Mouse (Mus musculus): ENCODE data around the gene Nomo1. TPM values are rescaled to one million over a fixed set of nuclear protein-coding genes. Genes with fewer than 3 reads are reported as not detected.

Gene Nomo1
- polyA plus RNA-seq, 1 experiment from 2014 or later, result 46.7 TPM

DNA sequence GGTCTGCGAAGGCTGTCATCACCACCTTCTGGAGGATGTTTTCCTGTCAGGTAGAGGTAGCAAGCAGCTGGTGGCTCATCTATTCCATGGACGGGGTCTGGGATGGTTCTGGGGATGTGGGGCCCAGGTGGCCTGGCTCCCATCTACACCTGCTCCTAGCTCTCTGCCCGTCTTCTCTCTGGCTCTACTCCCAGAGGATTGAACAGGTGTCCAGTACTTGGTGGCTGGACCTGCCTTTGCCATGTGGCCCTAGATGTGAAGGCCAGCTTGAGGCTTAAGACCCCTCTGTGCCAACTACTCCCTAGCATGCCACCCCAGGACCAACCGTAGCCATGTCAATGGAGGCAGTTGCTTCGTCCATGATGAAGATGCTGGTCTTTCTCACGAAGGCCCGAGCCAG is 72.0 kb downstream of the Nomo1 start:
- Histone ChIP-seq H3K36me3 (replicated peaks) (no peaks in the 10 kb centered on the region), H3K27me3 (replicated peaks) (no peaks in the 10 kb centered on the region), H3K27ac (no peak overlapping the region), H3K9ac (no peak overlapping the region), H3K9me3 (no peaks in the 10 kb centered on the region), H3K4me1 (0 out of 2 replicates have a peak, but pooled peaks cover 2% of the 10 kb centered on the region), H3K4me2 (no peak overlapping the region), H3K4me3 (no peak overlapping the region)
- ATAC-seq (replicated peaks), result no peak
- WGBS, result 96% methylated on average over 7 of the region's 7 CpGs

DNA sequence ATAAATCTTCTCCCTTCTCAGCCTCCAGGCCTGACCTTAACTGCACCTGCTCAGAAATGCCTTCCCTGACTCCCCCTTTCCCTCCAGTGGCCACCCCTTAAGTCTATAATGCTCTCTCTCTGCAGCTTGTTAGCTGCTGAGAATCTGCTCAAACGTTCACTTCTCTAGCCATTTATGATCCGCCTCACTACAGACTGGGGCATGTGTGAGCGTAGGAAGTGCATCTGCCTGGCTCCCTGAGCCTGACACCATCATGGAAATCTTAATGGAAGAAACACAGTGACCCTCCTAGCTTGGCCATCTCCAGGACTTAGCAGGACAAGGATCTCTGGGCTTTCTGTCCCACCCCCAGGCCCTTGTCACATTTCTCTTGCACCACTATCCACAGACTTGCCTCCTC is 76.6 kb downstream of the Nomo1 start:
- Histone ChIP-seq H3K4me1 (peaks cover 10% of the 10 kb centered on the region), H3K4me2 (no peak overlapping the region), H3K9ac (no peak overlapping the region), H3K27me3 (replicated peaks) (no peaks in the 10 kb centered on the region), H3K9me3 (no peaks in the 10 kb centered on the region), H3K4me3 (no peak overlapping the region), H3K27ac (no peak overlapping the region), H3K36me3 (replicated peaks) (no peaks in the 10 kb centered on the region)
- WGBS, result 72% methylated on average over 3 of the region's 3 CpGs
- no peak for ATAC-seq (replicated peaks)

DNA sequence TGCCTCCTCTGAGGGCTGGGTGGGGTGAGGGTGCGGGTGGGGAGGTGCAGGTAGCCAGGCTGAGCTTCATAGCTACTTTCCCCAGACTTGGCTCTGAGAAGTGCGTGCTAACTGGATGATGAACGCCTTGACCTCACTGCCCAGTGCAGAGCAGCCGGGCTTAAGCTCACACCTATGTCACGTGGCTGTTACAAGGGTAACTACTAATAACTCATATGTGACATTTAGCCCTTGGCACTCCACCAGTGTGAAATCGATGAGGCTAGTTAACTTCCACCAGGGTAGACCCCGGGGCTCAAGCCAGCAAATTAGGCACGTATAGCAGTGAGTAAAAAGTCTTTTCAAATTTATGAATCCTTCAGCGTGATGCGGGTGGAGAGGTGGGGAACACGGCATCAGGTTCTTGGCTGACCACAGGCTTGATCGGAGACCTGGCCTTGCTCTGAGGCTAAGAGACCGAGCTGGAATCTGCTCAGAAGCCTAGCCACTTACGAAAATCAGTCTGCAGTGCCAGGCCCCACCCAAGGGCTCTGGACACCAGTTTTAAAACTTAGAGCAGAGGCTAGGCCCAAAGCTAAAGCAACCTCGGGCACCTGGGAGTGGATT is 77.8 kb downstream of the Nomo1 start:
- Histone ChIP-seq H3K4me2 (no peak overlapping the region), H3K4me1 (peaks cover 10% of the 10 kb centered on the region), H3K27ac (no peak overlapping the region), H3K9me3 (no peaks in the 10 kb centered on the region), H3K4me3 (no peak overlapping the region), H3K36me3 (replicated peaks) (no peaks in the 10 kb centered on the region), H3K27me3 (replicated peaks) (no peaks in the 10 kb centered on the region), H3K9ac (no peak overlapping the region)
- WGBS, result 86% methylated on average over 15 of the region's 15 CpGs
- no peak for ATAC-seq (replicated peaks)

DNA sequence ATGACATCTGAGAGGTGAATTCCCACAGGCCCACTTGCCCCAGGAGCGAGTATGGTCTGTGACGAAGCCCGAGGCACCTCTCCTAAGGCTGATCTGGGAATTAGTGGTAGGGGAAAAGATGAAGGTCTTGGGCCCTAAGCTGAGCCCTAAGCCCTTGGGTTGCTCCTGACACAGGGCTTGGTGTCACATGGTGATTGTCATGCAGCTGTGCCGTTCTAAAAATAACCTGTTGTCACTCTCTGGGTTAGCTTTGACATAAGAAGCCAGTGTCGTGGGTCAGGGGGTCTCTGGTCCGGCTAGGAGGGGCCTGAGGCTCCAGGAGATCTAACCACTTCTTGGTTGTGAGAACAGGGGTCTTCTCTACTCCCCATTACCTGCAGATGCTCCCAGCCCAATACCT is 78.4 kb downstream of the Nomo1 start:
- no peak overlapping the region for H3K27ac ChIP-seq
- ATAC-seq (replicated peaks), result no peak
- no peak overlapping the region for H3K4me2 ChIP-seq
- no peaks in the 10 kb centered on the region for H3K27me3 ChIP-seq (replicated peaks)
- peaks cover 10% of the 10 kb centered on the region for H3K4me1 ChIP-seq
- H3K36me3 ChIP-seq (replicated peaks), result no peaks in the 10 kb centered on the region
- WGBS, result 76% methylated on average over 6 of the region's 6 CpGs
- no peak overlapping the region for H3K9ac ChIP-seq
- no peak overlapping the region for H3K4me3 ChIP-seq
- no peaks in the 10 kb centered on the region for H3K9me3 ChIP-seq

DNA sequence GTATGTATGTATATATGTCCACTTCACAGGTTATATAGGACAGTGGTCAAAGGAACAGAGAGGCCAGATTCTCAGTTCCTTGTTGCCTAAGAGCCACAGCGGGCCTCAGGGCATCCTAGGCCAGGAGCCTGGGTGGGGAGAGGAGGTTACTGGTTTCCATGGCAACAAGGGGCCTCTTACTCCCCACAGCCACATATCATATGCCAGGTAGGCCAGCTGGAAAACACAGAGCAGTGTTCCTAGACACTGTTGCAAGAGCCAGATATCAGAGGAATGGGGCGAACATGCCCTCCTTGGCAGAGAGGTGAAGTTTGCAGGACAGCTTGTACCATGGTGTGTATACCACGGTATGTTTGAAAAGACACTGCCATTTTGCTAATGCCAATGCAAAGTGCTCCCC is 79.9 kb downstream of the Nomo1 start:
- no peak overlapping the region for H3K4me3 ChIP-seq
- no peak overlapping the region for H3K4me2 ChIP-seq
- H3K9ac ChIP-seq, result no peak overlapping the region; the same call in 1 of the 2 replicates
- peaks cover 10% of the 10 kb centered on the region for H3K4me1 ChIP-seq
- ATAC-seq (replicated peaks), result no peak
- no peak overlapping the region for H3K27ac ChIP-seq
- no peaks in the 10 kb centered on the region for H3K9me3 ChIP-seq
- no peaks in the 10 kb centered on the region for H3K27me3 ChIP-seq (replicated peaks)
- H3K36me3 ChIP-seq (replicated peaks), result no peaks in the 10 kb centered on the region
- WGBS, result 56% methylated on average over 3 of the region's 3 CpGs

DNA sequence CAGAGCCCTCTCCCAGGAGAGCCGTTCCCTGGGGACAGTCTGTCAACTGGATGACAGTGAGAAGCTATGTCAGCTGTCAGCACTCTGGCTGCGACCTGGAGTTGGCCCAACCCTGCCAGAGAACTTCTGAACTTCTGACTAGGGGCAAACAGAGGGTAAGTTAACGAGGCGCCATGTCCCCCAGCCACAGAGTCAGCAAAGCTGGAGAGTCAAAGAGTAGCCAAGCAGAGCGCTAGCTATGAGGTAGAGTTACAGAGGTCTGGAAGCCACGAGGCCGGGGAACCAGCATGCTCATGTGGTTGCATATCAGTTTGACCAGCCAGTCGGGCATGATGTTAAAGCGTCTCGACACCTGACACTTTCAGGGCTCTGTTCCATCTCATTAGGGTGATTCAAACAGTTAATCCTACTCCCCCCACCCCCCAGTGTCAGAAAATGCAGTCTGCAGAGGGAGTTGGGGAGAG is 82.7 kb downstream of the Nomo1 start:
- Histone ChIP-seq H3K4me2 (no peak overlapping the region), H3K36me3 (replicated peaks) (no peaks in the 10 kb centered on the region), H3K27ac (no peak overlapping the region), H3K27me3 (replicated peaks) (no peaks in the 10 kb centered on the region), H3K9me3 (no peaks in the 10 kb centered on the region), H3K4me1 (peaks cover 10% of the 10 kb centered on the region), H3K9ac (no peak overlapping the region), H3K4me3 (no peak overlapping the region)
- no peak for ATAC-seq (replicated peaks)
- WGBS, result 63% methylated on average over 10 of the region's 10 CpGs

DNA sequence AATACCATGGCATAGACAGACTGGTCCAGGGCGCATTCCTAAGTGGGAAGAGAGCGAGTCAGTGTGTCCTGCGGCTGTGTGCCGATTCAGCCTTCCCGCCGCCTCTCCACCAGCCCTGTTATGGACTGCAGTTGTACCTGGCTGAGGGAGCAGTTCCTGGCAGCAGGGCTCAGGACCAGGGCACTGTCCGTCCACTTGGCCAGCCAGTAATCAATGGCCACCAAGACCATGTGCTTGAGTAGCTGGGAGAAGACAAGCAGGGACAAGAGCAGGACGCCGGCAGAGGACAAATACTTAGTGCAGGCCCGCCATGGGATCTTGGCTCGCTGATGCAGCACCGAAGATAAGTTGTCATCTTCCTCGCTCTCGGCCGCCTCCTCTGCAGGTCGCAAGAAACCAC is 83.5 kb downstream of the Nomo1 start:
- Histone ChIP-seq H3K27me3 (replicated peaks) (no peaks in the 10 kb centered on the region), H3K27ac (no peak overlapping the region), H3K9me3 (no peaks in the 10 kb centered on the region), H3K4me2 (no peak overlapping the region), H3K4me1 (peaks cover 10% of the 10 kb centered on the region), H3K4me3 (no peak overlapping the region), H3K9ac (no peak overlapping the region), H3K36me3 (replicated peaks) (no peaks in the 10 kb centered on the region)
- WGBS, result 95% methylated on average over 16 of the region's 16 CpGs
- no peak for ATAC-seq (replicated peaks)

DNA sequence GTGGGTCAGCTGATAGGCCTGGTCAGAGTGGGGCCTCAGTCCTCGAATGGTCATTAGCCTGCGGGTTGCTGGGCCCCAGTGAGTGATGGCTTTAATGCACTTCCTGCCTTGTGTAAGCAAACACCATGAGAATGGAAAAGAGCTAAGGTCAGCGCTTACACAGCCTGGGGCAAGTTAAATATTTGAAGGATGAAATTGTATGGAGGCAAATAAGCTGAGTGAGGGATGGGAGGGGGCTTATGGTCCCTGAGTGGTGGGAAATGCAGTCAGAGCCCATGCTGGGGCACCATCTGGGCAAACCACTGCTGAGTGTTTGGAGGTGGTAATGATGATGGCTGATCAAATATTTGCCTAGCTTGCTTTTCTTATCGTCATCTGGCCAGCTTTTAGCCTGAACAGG is 89.5 kb downstream of the Nomo1 start:
- H3K4me3 ChIP-seq, result no peak overlapping the region
- no peak overlapping the region for H3K27ac ChIP-seq
- H3K27me3 ChIP-seq (replicated peaks), result no peaks in the 10 kb centered on the region
- no peaks in the 10 kb centered on the region for H3K36me3 ChIP-seq (replicated peaks)
- no peaks in the 10 kb centered on the region for H3K9me3 ChIP-seq
- no peak overlapping the region for H3K9ac ChIP-seq
- WGBS, result 61% methylated on average over 4 of the region's 4 CpGs
- no peak overlapping the region for H3K4me2 ChIP-seq
- no peak for ATAC-seq (replicated peaks)
- H3K4me1 ChIP-seq, result no peaks in the 10 kb centered on the region

DNA sequence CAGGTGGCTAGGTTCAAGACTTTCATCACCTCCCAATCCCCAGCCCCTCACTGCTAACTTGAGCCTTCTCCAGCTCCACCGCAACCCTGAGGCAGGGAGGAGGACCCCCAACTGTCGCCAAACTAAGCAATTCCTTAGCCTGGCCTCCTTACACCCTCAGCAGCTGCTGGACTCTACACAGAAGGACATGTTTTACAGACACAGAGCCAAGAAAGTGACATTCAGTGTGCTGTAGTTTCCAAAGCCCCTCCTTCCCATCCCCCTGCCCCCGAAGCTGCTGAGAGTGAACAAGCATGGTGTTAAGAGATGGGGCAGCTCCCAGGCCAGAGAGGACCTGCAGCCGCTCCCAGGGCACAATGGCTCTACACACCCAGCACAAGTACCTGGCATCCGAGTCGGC is 91.0 kb downstream of the Nomo1 start:
- Histone ChIP-seq H3K36me3 (replicated peaks) (no peaks in the 10 kb centered on the region), H3K4me3 (no peak overlapping the region), H3K4me1 (no peaks in the 10 kb centered on the region; the same call in 1 of the 2 replicates), H3K9me3 (no peaks in the 10 kb centered on the region), H3K27ac (no peak overlapping the region), H3K4me2 (no peak overlapping the region), H3K9ac (no peak overlapping the region), H3K27me3 (replicated peaks) (no peaks in the 10 kb centered on the region)
- ATAC-seq (replicated peaks), result no peak
- WGBS, result 75% methylated on average over 6 of the region's 6 CpGs

DNA sequence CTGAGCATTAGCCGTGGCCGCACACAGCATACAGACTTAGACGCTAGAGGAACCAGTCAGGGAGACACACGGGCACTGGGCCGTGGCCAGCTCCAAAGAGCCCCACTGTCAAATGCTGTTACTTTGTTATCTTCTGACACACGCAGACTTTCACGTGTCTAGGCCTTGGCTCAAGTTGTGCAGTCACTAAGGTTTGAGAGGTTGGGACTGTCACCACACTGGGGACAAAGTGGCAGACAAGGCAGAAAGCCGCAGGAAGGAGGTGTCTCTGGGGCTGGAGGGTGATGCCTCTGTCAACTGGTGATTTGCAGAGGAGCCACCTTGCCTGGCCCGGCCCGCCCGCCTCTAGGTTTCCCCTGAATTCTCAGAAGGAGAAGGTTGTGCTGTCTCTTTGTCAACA is 91.8 kb downstream of the Nomo1 start:
- H3K27me3 ChIP-seq (replicated peaks), result no peaks in the 10 kb centered on the region
- no peak overlapping the region for H3K27ac ChIP-seq
- no peak overlapping the region for H3K4me3 ChIP-seq
- no peaks in the 10 kb centered on the region for H3K36me3 ChIP-seq (replicated peaks)
- no peak overlapping the region for H3K4me2 ChIP-seq
- H3K9me3 ChIP-seq, result no peaks in the 10 kb centered on the region
- no peak overlapping the region for H3K9ac ChIP-seq
- ATAC-seq (replicated peaks), result no peak
- 85% methylated on average over 11 of the region's 11 CpGs for WGBS
- H3K4me1 ChIP-seq, result peaks cover 3% of the 10 kb centered on the region; the same call in 1 of the 2 replicates

DNA sequence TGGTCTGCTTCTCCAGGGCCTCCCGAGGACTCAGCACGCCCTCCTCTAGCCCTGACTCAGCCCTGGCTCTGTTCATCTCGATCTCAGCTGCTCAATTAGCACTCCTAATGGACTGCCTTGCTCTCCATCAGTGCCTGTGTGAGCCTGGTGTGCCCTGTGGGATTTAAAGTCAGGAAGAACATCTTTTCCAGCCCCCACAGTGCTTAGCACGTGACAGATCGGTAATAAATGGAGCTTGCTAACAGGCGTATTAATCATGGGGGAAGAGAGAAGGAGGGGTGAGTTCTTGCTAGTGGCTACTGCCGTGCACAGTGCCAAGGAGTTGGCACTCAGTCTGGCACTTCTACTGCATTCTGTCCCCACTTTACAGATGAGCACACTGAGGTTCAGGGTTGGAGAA is 94.7 kb downstream of the Nomo1 start:
- no peaks in the 10 kb centered on the region for H3K27me3 ChIP-seq (replicated peaks)
- no peaks in the 10 kb centered on the region for H3K9me3 ChIP-seq
- H3K4me1 ChIP-seq, result peaks cover 14% of the 10 kb centered on the region; the same call in 1 of the 2 replicates
- H3K4me2 ChIP-seq, result no peak overlapping the region
- H3K4me3 ChIP-seq, result no peak overlapping the region
- 27% methylated on average over 7 of the region's 7 CpGs for WGBS
- no peak overlapping the region for H3K9ac ChIP-seq
- H3K36me3 ChIP-seq (replicated peaks), result no peaks in the 10 kb centered on the region
- no peak overlapping the region for H3K27ac ChIP-seq
- ATAC-seq (replicated peaks), result 0 out of 2 replicates have a peak, but pooled peaks have one; percentile 32

DNA sequence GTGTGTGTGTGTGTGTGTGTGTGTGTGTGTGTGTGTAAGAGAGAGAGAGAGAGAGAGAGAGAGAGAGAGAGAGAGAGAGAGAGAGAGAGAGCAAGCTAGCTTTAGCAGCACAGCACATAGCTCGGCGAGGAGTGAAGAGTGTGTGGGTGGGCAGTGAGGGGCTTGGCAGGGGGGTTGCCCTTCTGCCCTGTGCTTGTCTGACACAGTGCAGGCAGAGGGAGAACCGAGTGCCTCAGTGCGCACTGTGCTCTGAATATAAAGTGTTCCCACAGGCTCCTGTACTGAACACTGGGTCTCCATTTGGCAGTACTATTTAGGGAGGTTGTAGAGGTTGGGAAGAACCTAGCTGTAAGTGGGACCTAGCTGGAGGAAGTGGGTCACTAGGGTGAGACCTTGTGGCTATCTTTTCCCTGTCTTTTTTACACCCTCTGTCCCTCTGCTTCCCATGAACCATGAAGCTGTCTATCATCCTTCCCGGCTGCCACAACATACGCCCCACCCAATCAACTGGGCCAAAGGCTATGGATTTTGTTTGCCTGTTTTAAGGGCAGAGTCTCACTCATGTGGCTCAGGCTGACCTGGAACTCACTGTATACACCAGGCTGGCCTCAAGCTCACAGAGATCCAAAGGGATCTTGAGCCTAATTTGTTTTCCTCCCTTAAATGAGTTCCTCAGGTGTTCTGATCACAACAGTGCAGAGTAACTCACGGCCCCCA is 96.1 kb downstream of the Nomo1 start:
- Histone ChIP-seq H3K27ac (no peak overlapping the region), H3K4me3 (no peak overlapping the region), H3K36me3 (replicated peaks) (no peaks in the 10 kb centered on the region), H3K27me3 (replicated peaks) (no peaks in the 10 kb centered on the region), H3K4me1 (peaks cover 16% of the 10 kb centered on the region), H3K4me2 (no peak overlapping the region), H3K9me3 (no peaks in the 10 kb centered on the region), H3K9ac (no peak overlapping the region)
- ATAC-seq (replicated peaks), result no peak
- 38% methylated on average over 7 of the region's 7 CpGs for WGBS

DNA sequence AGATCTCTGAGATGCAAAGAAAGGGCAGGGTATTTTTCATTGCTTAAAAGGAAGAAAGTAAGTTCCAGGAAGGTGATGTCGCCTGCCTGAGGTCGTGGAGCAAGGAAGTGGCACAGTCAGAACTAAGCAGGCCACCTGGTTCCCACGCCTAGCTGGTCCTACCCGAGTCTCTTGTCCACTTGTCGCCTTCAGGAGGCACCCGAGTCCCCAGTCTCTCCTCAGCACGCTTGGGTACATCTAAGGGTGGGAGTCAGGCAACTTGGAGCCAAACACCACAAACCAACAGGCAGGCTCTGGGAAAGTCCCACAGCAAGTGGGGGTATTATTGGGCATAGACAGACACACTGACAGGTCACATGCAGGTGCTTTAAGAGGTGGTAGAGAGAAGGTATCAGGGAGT is 97.2 kb downstream of the Nomo1 start:
- H3K27ac ChIP-seq, result no peak overlapping the region
- H3K4me3 ChIP-seq, result no peak overlapping the region
- H3K27me3 ChIP-seq (replicated peaks), result no peaks in the 10 kb centered on the region
- 80% methylated on average over 7 of the region's 7 CpGs for WGBS
- no peaks in the 10 kb centered on the region for H3K9me3 ChIP-seq
- peaks cover 19% of the 10 kb centered on the region for H3K4me1 ChIP-seq
- H3K36me3 ChIP-seq (replicated peaks), result no peaks in the 10 kb centered on the region
- no peak overlapping the region for H3K9ac ChIP-seq
- H3K4me2 ChIP-seq, result no peak overlapping the region
- no peak for ATAC-seq (replicated peaks)
